Mouse (Mus musculus): ENCODE results near the gene Chl1. TPM values are rescaled to one million over a fixed set of nuclear protein-coding genes. Genes with fewer than 3 reads are reported as not detected.
A peak's percentile ranks its signal among the peaks of the same experiment; 100 is the strongest.

The Chl1 gene
- polyA plus RNA-seq (2015; fragmentation: Nextera tagmentation; extraction: Ambion mirVana) = 2.7 and 3.1 TPM in 2 replicates

DNA sequence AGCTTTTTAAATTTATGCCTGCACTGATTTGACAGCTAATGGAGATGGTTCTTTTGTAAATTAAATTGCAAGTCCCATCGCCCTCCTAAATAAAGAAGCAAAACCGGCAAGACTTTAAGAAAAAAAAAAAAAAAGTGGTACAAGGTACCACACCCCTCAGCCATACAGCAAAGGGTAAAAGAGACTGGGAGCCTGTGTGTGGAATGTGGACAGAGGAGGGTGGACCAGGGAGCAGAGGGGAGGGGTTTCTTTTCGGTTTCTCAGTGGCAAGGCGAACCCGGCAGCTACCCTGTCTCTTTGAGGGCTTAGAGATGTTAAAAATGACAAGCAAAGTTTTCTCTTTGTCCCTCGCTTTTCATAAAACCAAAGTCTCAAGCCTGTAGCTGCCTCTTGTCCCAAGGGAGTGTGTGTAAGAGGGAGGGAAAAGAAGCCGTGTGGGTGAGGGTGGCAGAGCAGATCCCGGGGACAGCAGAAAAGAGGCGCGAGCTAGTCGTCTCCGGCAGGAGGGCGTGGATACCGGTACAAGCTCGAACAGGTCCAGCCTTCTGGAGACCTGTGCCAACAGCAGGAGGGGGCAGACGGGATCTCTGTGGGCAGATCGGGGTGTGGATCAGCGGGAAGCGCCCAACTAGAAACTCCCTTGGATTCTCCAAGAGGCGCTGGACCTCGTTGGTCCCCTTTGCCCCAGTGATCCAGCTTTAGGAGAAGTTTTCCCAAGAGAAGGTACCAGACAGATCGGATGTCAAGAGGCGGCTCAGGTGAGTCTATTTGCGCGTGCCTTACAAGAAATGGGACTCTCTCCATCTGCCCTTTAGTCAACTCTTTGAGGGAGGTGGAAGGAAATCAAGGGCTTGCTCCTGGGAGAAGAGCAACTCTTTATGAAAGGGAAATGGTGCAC, at the start of gene Chl1:
TSS of gene Chl1 (plus strand) at position 195 of the 898 bp plus-strand sequence.
- WGBS = 2% methylated on average over 25 of the region's 25 CpGs
- H3K4me3 ChIP-seq (ENCODE audit: low read length) = peak within 1 kb of the TSS; percentile 40
- H3K27ac ChIP-seq (ENCODE audit: low read length) = no peak within 1 kb of the TSS
- H3K4me1 ChIP-seq (ENCODE audit: control insufficient read depth, insufficient read depth, low read length) = peaks cover 6% of the 10 kb centered on the region; the same call in 1 of the 2 replicates
- no peaks in the 10 kb centered on the region for H3K36me3 ChIP-seq (ENCODE audit: control insufficient read depth, insufficient read depth, low read length)
- peak; percentile 63 for ATAC-seq
- peaks cover 17% of the 10 kb centered on the region for H3K27me3 ChIP-seq (replicated peaks; ENCODE audit: control insufficient read depth, insufficient read depth, low read length)
- H3K9ac ChIP-seq (ENCODE audit: low read depth, low read length) = no peak within 1 kb of the TSS
- H3K9me3 ChIP-seq (ENCODE audit: control insufficient read depth, low read length) = no peaks in the 10 kb centered on the region
- peak within 1 kb of the TSS; percentile 50 for H3K4me2 ChIP-seq (ENCODE audit: low read depth, low read length)

DNA sequence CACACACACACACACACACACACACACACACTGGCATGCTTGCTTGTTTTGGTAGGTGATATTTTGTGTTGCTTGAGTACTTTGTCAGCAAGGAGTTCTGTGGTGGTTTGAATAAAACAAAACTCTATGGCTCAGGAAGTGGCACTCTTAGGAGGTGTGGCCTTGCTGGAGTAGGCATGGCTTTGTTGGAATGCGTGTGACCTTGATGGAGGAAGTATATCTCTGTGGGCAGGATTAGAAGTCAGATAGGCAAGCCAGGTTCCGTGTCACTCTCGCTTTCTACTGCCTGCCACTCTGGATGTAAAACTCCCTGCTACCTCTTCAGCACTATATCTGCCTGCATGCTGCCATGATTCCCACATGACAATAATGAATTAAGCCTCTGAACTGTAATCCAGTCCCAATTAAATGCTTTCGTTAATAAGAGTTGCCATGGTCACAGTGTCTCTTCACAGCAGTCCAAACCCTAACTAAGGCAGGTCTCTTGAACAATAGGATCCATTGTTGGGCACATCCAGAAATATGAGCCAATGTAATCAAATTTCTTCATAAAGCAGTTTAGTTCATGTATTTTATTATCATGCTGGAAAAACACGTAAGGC, 44.8 kb upstream of the Chl1 start:
- H3K36me3 ChIP-seq (ENCODE audit: control insufficient read depth, insufficient read depth, low read length) = no peaks in the 10 kb centered on the region
- H3K4me3 ChIP-seq (ENCODE audit: low read length) = no peak overlapping the region
- no peak overlapping the region for H3K4me2 ChIP-seq (ENCODE audit: low read depth, low read length)
- no peak overlapping the region for H3K9ac ChIP-seq (ENCODE audit: low read depth, low read length)
- no peak overlapping the region for H3K27ac ChIP-seq (ENCODE audit: low read length)
- WGBS = 67% methylated on average over 5 of the region's 5 CpGs
- no peak for ATAC-seq
- H3K9me3 ChIP-seq (ENCODE audit: control insufficient read depth, low read length) = no peaks in the 10 kb centered on the region
- no peaks in the 10 kb centered on the region for H3K4me1 ChIP-seq (ENCODE audit: control insufficient read depth, insufficient read depth, low read length)
- H3K27me3 ChIP-seq (replicated peaks; ENCODE audit: control insufficient read depth, insufficient read depth, low read length) = no peaks in the 10 kb centered on the region

DNA sequence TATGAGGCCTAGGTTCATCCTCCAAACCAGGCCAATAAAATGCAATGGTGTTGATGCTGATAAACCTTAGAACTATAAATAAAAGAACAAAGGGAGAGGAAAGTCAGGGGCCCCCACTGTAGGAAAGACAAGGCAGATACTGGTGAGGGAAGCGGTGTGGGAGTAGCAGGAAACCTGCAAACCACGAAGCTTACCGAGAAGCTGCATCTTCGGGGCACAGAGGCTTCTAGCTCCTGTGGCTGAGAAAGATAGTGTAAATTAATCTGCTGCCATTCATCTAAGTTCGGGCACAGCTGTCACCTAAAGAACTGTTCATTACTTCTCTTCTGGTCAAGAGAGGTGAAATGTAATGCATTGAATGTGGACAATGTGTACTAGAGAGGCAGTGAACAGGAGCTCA, 37.1 kb upstream of the Chl1 start:
- H3K4me2 ChIP-seq (ENCODE audit: low read depth, low read length) = no peak overlapping the region
- WGBS = 44% methylated on average over 5 of the region's 5 CpGs
- H3K9me3 ChIP-seq (ENCODE audit: control insufficient read depth, low read length) = no peaks in the 10 kb centered on the region
- H3K4me3 ChIP-seq (ENCODE audit: low read length) = no peak overlapping the region
- no peak overlapping the region for H3K9ac ChIP-seq (ENCODE audit: low read depth, low read length)
- ATAC-seq = no peak
- H3K27ac ChIP-seq (ENCODE audit: low read length) = no peak overlapping the region
- no peaks in the 10 kb centered on the region for H3K36me3 ChIP-seq (ENCODE audit: control insufficient read depth, insufficient read depth, low read length)
- no peaks in the 10 kb centered on the region for H3K4me1 ChIP-seq (ENCODE audit: control insufficient read depth, insufficient read depth, low read length)
- no peaks in the 10 kb centered on the region for H3K27me3 ChIP-seq (replicated peaks; ENCODE audit: control insufficient read depth, insufficient read depth, low read length)

DNA sequence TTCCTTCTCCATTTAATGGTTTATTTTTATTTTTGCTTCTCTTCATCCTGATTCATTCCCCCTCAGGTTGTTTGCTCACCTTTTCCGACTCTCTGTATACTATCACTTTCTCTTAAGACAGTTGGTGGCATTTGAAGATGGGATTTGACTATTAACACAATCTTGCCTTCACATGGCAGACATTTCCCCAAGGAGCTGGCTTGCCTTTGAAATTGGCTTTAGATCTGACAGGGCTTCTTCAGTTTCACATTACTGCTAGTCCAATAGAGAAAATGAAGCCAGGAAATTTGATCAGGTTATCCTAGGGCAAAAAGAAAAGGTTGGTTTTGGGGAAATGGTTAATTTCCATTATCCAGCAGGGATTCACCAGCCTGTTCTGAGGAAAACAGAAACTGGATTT, 23.2 kb upstream of the Chl1 start:
- Histone ChIP-seq H3K36me3 (ENCODE audit: control insufficient read depth, insufficient read depth, low read length) (no peaks in the 10 kb centered on the region), H3K4me1 (ENCODE audit: control insufficient read depth, insufficient read depth, low read length) (no peaks in the 10 kb centered on the region), H3K9ac (ENCODE audit: low read depth, low read length) (no peak overlapping the region), H3K27ac (ENCODE audit: low read length) (no peak overlapping the region), H3K4me2 (ENCODE audit: low read depth, low read length) (no peak overlapping the region), H3K4me3 (ENCODE audit: low read length) (no peak overlapping the region), H3K27me3 (replicated peaks; ENCODE audit: control insufficient read depth, insufficient read depth, low read length) (no peaks in the 10 kb centered on the region), H3K9me3 (ENCODE audit: control insufficient read depth, low read length) (no peaks in the 10 kb centered on the region)
- no peak for ATAC-seq
- WGBS = 74% methylated on average over 1 of the region's 1 CpGs

DNA sequence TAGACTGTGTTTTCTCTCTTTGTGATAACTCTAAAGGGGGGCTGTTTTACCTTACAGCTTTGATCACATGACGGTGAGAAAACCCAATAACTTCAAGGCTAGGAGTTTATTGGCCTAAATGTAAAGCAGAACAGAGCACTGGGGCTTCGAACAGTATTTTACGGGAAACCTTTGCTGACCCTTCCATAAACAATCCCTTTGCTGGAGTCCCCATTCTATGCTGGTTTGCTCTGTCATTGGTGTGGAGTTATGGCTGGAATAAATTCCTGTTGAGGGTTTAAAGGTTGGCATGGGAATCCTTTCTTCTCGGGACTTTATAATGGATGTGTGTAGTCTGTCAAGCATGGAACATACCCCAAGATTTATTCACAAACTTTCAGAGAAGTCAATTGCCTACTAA, 12.0 kb upstream of the Chl1 start:
- no peak overlapping the region for H3K4me3 ChIP-seq (ENCODE audit: low read length)
- no peaks in the 10 kb centered on the region for H3K36me3 ChIP-seq (ENCODE audit: control insufficient read depth, insufficient read depth, low read length)
- no peak for ATAC-seq
- H3K27me3 ChIP-seq (replicated peaks; ENCODE audit: control insufficient read depth, insufficient read depth, low read length) = no peaks in the 10 kb centered on the region
- no peaks in the 10 kb centered on the region for H3K9me3 ChIP-seq (ENCODE audit: control insufficient read depth, low read length)
- H3K4me1 ChIP-seq (ENCODE audit: control insufficient read depth, insufficient read depth, low read length) = no peaks in the 10 kb centered on the region
- no peak overlapping the region for H3K4me2 ChIP-seq (ENCODE audit: low read depth, low read length)
- 43% methylated on average over 4 of the region's 4 CpGs for WGBS
- no peak overlapping the region for H3K9ac ChIP-seq (ENCODE audit: low read depth, low read length)
- H3K27ac ChIP-seq (ENCODE audit: low read length) = no peak overlapping the region

DNA sequence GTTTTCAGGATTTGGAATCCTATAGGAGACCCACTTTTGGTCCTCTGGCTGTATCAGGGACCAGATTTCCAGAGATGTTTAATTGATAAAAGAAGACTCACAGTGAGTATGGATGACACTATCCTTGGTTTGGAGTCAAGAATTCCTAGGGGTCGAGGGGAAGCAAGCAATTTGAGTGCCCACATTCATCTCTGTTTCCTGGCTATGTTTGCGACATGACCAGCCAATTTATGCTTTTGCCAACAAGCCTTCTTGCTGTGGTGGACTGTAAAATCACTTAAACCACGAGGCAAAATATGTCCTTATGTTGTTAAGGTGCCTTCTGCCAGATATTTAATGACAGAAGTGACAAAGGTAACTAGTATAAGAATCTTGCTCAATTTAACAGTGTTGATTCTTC, 6.3 kb upstream of the Chl1 start:
- 55% methylated on average over 3 of the region's 3 CpGs for WGBS
- Histone ChIP-seq H3K9ac (ENCODE audit: low read depth, low read length) (no peak overlapping the region), H3K4me3 (ENCODE audit: low read length) (no peak overlapping the region), H3K36me3 (ENCODE audit: control insufficient read depth, insufficient read depth, low read length) (no peaks in the 10 kb centered on the region), H3K27me3 (replicated peaks; ENCODE audit: control insufficient read depth, insufficient read depth, low read length) (no peaks in the 10 kb centered on the region), H3K4me1 (ENCODE audit: control insufficient read depth, insufficient read depth, low read length) (no peaks in the 10 kb centered on the region), H3K4me2 (ENCODE audit: low read depth, low read length) (no peak overlapping the region), H3K27ac (ENCODE audit: low read length) (no peak overlapping the region), H3K9me3 (ENCODE audit: control insufficient read depth, low read length) (no peaks in the 10 kb centered on the region)
- ATAC-seq = no peak

DNA sequence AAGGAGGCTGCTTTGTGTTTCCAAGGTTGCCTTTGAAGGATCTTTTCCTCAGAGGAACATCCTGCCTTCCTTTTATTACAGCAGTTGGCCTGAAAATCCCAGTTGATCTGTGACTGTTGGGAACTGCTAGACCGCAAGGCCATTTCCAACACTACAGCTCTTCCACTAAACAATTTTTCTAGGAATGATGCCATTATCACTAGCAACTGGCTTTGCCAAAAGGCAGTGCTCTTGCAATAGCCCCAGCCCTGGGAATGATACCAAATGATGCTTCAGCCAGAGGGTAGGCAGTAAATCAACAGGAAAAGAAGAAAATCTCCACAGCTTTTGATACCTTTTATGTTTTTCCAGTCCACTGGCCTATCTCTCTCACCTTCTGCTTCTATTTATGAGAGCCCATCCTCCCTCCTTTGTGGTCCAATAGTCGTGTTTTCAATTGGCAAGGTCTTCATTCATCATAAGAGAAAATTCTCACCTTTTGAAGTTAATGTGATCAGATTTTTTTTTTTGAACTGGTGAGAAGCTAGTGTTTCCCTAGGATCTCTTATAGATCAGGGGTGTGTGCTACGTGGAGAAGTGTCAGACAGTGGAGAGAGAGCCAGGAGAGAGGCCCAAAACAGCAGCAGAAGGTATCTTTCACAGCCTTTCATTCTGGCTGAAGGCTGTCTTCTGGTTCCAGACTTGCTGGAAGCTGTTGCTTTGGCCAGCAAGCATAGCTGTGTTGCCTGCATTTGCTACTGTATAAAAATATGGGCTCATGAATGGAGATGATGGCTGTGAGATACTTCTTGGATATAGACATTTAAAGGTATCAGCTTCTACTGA, 2.4 kb upstream of the Chl1 start:
- Histone ChIP-seq H3K4me1 (ENCODE audit: control insufficient read depth, insufficient read depth, low read length) (peaks cover 6% of the 10 kb centered on the region; the same call in 1 of the 2 replicates), H3K9ac (ENCODE audit: low read depth, low read length) (no peak overlapping the region), H3K27me3 (replicated peaks; ENCODE audit: control insufficient read depth, insufficient read depth, low read length) (peaks cover 17% of the 10 kb centered on the region), H3K4me3 (ENCODE audit: low read length) (no peak overlapping the region), H3K36me3 (ENCODE audit: control insufficient read depth, insufficient read depth, low read length) (no peaks in the 10 kb centered on the region), H3K4me2 (ENCODE audit: low read depth, low read length) (no peak overlapping the region), H3K9me3 (ENCODE audit: control insufficient read depth, low read length) (no peaks in the 10 kb centered on the region), H3K27ac (ENCODE audit: low read length) (no peak overlapping the region)
- ATAC-seq = no peak
- 64% methylated on average over 3 of the region's 3 CpGs for WGBS

DNA sequence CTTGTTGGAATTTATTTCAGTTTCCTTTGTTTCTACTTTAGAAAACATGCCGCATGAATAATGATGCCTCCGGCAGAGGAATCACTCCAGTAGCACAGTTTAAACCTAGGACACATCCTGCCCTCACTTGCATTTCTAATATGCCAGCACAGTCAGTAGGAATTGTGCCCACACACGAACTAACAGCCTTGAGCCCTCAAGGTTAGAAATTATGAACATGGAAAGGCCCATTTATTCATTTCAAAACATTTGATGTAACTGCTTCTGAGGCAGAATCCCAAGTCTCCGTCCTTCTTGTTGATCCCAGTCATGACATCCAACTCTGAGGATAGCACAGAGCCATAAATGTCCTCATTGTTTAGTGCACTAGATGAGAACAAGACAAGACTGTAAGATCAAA, 790 bp upstream of the Chl1 start:
- no peak overlapping the region for H3K4me3 ChIP-seq (ENCODE audit: low read length)
- no peaks in the 10 kb centered on the region for H3K9me3 ChIP-seq (ENCODE audit: control insufficient read depth, low read length)
- peaks cover 17% of the 10 kb centered on the region for H3K27me3 ChIP-seq (replicated peaks; ENCODE audit: control insufficient read depth, insufficient read depth, low read length)
- H3K36me3 ChIP-seq (ENCODE audit: control insufficient read depth, insufficient read depth, low read length) = no peaks in the 10 kb centered on the region
- no peak overlapping the region for H3K27ac ChIP-seq (ENCODE audit: low read length)
- H3K9ac ChIP-seq (ENCODE audit: low read depth, low read length) = no peak overlapping the region
- H3K4me1 ChIP-seq (ENCODE audit: control insufficient read depth, insufficient read depth, low read length) = peaks cover 6% of the 10 kb centered on the region; the same call in 1 of the 2 replicates
- H3K4me2 ChIP-seq (ENCODE audit: low read depth, low read length) = no peak overlapping the region
- ATAC-seq = no peak
- WGBS = 69% methylated on average over 4 of the region's 4 CpGs

Data from intestine, embryonic 16.5 days (tissue).